In the genomic region with DNA sequence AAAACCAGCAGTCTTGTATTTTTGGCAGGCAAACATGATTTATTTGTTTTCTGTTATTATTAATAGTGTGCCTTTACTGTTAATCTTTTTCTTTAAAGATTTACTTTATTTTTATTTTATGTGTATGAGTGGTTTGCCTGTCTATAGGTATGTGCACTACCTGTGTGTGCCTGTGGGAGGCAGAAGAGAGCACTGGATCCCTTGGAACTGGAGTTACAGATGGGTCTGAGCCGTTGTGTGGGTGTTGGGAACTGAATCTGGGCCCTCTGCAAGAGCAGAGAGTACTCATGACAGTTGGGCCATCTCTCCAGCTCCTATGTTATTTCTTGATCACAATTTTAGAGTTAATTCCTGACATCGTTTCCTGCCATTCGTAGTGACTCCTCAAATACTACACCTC, we compare ENCODE assay signal across 16 mouse cellular contexts.
A peak's percentile ranks its signal among the peaks of the same experiment; 100 is the strongest.
DNase-seq lines count a peak whose midpoint lies in the region; ATAC-seq and TF ChIP-seq lines count a peak whose summit lies in the region.
"Had no signal": no experiment of that assay in that cellular context is flagged by ENCODE, and none has a peak within 500 bp of the region (broad histone marks: within the 10 kb centered on the region; RNA-seq: fewer than 3 reads in every experiment).

No protein-coding gene starts in this region.

- H3K9ac ChIP-seq in forebrain, postnatal 0 days, result no peak overlapping the region
- no peak overlapping the region for H3K9ac ChIP-seq in forebrain, embryonic 14.5 days (ENCODE audit: low read length)
- H3K9ac ChIP-seq: forebrain, embryonic 13.5 days; liver, embryonic 13.5 days had no signal

- no peak overlapping the region for H3K27ac ChIP-seq in forebrain, postnatal 0 days (ENCODE audit: low read depth, low read length)
- H3K27ac ChIP-seq in forebrain, embryonic 14.5 days (ENCODE audit: low read depth, low read length), result no peak overlapping the region
- H3K27ac ChIP-seq in left cerebral cortex, adult 2 months, result no peak overlapping the region; the same call in 1 of the 2 replicates
- H3K27ac ChIP-seq: forebrain, embryonic 13.5 days; hindbrain, embryonic 10.5 days; liver, embryonic 13.5 days; macrophage had no signal

- no peak for ATAC-seq in forebrain, postnatal 0 days
- ATAC-seq in forebrain, embryonic 14.5 days, result no peak
- 0 out of 2 replicates have a peak, but pooled peaks have one; percentile 25 for ATAC-seq in granulocyte monocyte progenitor cell, adult 5-6 weeks (replicated peaks; ENCODE audit: poor library complexity, severe bottlenecking)
- ATAC-seq: forebrain, embryonic 13.5 days had no signal

- no peaks in the 10 kb centered on the region for H3K4me1 ChIP-seq in forebrain, postnatal 0 days (ENCODE audit: insufficient read depth)
- no peaks in the 10 kb centered on the region for H3K4me1 ChIP-seq in forebrain, embryonic 14.5 days (ENCODE audit: control insufficient read depth, insufficient read depth, low read length)
- H3K4me1 ChIP-seq: forebrain, embryonic 13.5 days had no signal

- intact Hi-C loops in left cerebral cortex, adult 2 months (cut with DNase I), result no loop called here

- H3K36me3 ChIP-seq in forebrain, postnatal 0 days (ENCODE audit: insufficient read depth), result no peaks in the 10 kb centered on the region
- no peaks in the 10 kb centered on the region for H3K36me3 ChIP-seq in forebrain, embryonic 14.5 days (ENCODE audit: control insufficient read depth, insufficient read depth, low read length)
- H3K36me3 ChIP-seq: hindbrain, embryonic 10.5 days; liver, embryonic 13.5 days had no signal

- H3K4me3 ChIP-seq in forebrain, postnatal 0 days (ENCODE audit: low read depth, low read length), result no peak overlapping the region
- no peak overlapping the region for H3K4me3 ChIP-seq in forebrain, embryonic 14.5 days (ENCODE audit: low read depth, low read length)
- H3K4me3 ChIP-seq in left cerebral cortex, adult 2 months, result no peak overlapping the region
- H3K4me3 ChIP-seq: forebrain, embryonic 13.5 days; hindbrain, embryonic 10.5 days; liver, embryonic 13.5 days had no signal

- no peaks in the 10 kb centered on the region for H3K9me3 ChIP-seq in forebrain, postnatal 0 days (ENCODE audit: low read length)
- no peaks in the 10 kb centered on the region for H3K9me3 ChIP-seq in forebrain, embryonic 14.5 days (replicated peaks; ENCODE audit: control insufficient read depth, low read length)
- H3K9me3 ChIP-seq: forebrain, embryonic 13.5 days; hindbrain, embryonic 10.5 days; liver, embryonic 13.5 days had no signal

- no peaks in the 10 kb centered on the region for H3K27me3 ChIP-seq in forebrain, postnatal 0 days (ENCODE audit: insufficient read depth, low read length)
- no peaks in the 10 kb centered on the region for H3K27me3 ChIP-seq in forebrain, embryonic 14.5 days (replicated peaks; ENCODE audit: control insufficient read depth, insufficient read depth, low read length)
- H3K27me3 ChIP-seq: forebrain, embryonic 13.5 days; liver, embryonic 13.5 days had no signal

- DNase-seq in forebrain, postnatal 0 days, result no peak
- no peak for DNase-seq in forebrain, embryonic 14.5 days (ENCODE audit: low spot score)
- DNase-seq in left cerebral cortex, adult 2 months (ENCODE audit: extremely low spot score in 1 of 2, low spot score in 2 of 2), result no peak
- DNase-seq in left cerebral cortex, adult 9 months (ENCODE audit: low spot score in 2 of 2), result no peak
- peak; percentile 51 for DNase-seq in ES-CJ7 (ENCODE audit: low read depth, low spot score)
- DNase-seq in right cerebral cortex, postnatal 10 days (ENCODE audit: low spot score in 2 of 2), result no peak
- DNase-seq in urinary bladder, postnatal 14 days (ENCODE audit: low spot score), result no peak
- DNase-seq: adrenal gland, postnatal 25 days; cerebellum, postnatal 36 days; midbrain, embryonic 14.5 days; thymus, postnatal 14 days had no signal

- TF ChIP-seq CTCF in forebrain, postnatal 0 days (IDR thresholded peaks at IDR 0.05; ENCODE audit: low read depth), result peak; percentile 43
- TF ChIP-seq CTCF in left cerebral cortex, adult 2 months (IDR thresholded peaks at IDR 0.05), result peak; percentile 44

- H3K4me2 ChIP-seq in forebrain, postnatal 0 days (ENCODE audit: low read depth), result no peak overlapping the region
- no peak overlapping the region for H3K4me2 ChIP-seq in forebrain, embryonic 14.5 days (ENCODE audit: low read length)
- H3K4me2 ChIP-seq: forebrain, embryonic 13.5 days had no signal

- WGBS in forebrain, postnatal 0 days, result 85% methylated on average over 3 of the region's 3 CpGs
- 87% methylated on average over 3 of the region's 3 CpGs for WGBS in forebrain, embryonic 14.5 days
